Mouse (Mus musculus) embryo, embryonic 10 days (tissue): ENCODE measurements at regions not wholly inside any gene's neighbourhood (a gene's known extent, or its start where the extent isn't known, plus 50 kb on each side); places are given as distances from the start of the nearest gene placed in this dataset.

Experiments
- DNase-seq: peaks from one replicate; pipeline ENCODE4 v3.0.0-alpha.2; 2015; ENCODE audit warnings: low spot score

DNA sequence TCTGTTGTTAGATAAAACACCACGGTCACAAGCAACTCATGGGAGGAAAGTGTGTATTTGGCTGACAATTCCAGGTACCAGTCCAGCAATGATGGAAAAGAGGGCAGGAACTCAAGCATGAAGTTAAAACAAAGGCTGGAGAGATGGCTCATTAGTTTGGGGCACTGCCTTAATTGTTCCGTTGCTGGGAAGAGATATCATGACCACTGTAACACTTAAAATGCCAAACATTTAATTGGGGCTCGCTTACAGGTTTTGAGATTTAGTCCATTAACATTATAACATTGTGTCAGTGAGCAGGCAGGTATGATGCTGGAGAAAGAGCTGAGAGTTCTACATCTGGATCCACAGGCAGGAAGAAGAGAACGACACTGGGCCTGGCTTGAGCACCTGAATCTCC lies 782.0 kb upstream of the Celf2 start:
- no peak for DNase-seq

GRCm38 (mm10) chr2:8287403-8287802 lies 778.0 kb upstream of the Celf2 start:
- DNase-seq, result no peak

GRCm38 (mm10) chr2:8276127-8276773 lies 766.9 kb upstream of the Celf2 start:
- no peak for DNase-seq
